Comparison of ENCODE assay signal across 24 mouse cellular contexts in the genomic region with DNA sequence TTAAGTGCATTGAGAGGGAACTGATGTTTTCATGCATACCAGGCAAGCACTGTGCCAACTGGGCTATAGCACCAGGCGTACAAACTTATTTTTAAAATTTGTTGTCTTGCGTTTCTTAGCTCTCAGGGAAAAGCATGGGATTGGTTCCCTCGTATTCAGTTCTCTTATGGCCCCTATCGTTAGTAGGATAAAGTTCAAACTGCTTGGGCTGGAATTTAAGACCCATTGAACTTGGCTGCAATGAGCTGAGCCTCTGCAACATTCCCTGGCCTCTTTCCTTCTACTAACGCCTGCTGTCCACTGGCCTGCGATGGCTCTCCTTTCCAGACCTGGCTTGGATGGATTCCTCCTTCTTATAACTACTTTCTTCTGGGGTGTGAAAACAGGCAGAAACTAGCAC. TPM values are rescaled to one million over a fixed set of nuclear protein-coding genes. Genes with fewer than 3 reads are reported as not detected.
DNase-seq lines count a peak whose midpoint lies in the region.
"Had no signal": no experiment of that assay in that cellular context is flagged by ENCODE, and none has a peak within 500 bp of the region (broad histone marks: within the 10 kb centered on the region; RNA-seq: fewer than 3 reads in every experiment).

No protein-coding gene starts in this region.

- no peaks in the 10 kb centered on the region for H3K9me3 ChIP-seq in heart, embryonic 10.5 days
- H3K9me3 ChIP-seq: embryonic facial prominence, embryonic 15.5 days; forebrain, embryonic 15.5 days; G1E; hindbrain, embryonic 15.5 days; limb, embryonic 15.5 days had no signal

- no peaks in the 10 kb centered on the region for H3K4me1 ChIP-seq in heart, embryonic 10.5 days
- H3K4me1 ChIP-seq: embryonic facial prominence, embryonic 15.5 days; forebrain, embryonic 15.5 days; hindbrain, embryonic 15.5 days; limb, embryonic 15.5 days had no signal

- H3K4me3 ChIP-seq in heart, embryonic 10.5 days: no peak overlapping the region
- H3K4me3 ChIP-seq: embryonic facial prominence, embryonic 15.5 days; forebrain, embryonic 15.5 days; hindbrain, embryonic 15.5 days; limb, embryonic 15.5 days had no signal

- no peak overlapping the region for H3K27ac ChIP-seq in heart, embryonic 10.5 days
- H3K27ac ChIP-seq: embryonic facial prominence, embryonic 15.5 days; forebrain, embryonic 15.5 days; hindbrain, embryonic 15.5 days; limb, embryonic 15.5 days; liver, embryonic 14.5 days; stomach, postnatal 0 days had no signal

- H3K27me3 ChIP-seq in heart, embryonic 10.5 days (ENCODE audit: insufficient read depth, poor library complexity, severe bottlenecking): no peaks in the 10 kb centered on the region
- H3K27me3 ChIP-seq: CH12.LX; embryonic facial prominence, embryonic 15.5 days; forebrain, embryonic 15.5 days; hindbrain, embryonic 15.5 days; limb, embryonic 15.5 days; Patski had no signal

- intact Hi-C loops in left cerebral cortex, postnatal 36 days (cut with DNase I): no loop called here

- WGBS in heart, embryonic 10.5 days: 81% methylated on average over 6 of the region's 6 CpGs

- no peaks in the 10 kb centered on the region for H3K36me3 ChIP-seq in heart, embryonic 10.5 days
- H3K36me3 ChIP-seq: embryonic facial prominence, embryonic 15.5 days; forebrain, embryonic 15.5 days; G1E; hindbrain, embryonic 15.5 days; limb, embryonic 15.5 days had no signal

- DNase-seq in heart, adult 11 months: peak; percentile 93
- no peak for DNase-seq in heart, embryonic 10.5 days (ENCODE audit: low spot score)
- DNase-seq in kidney, adult 9 months: peak; percentile 9
- DNase-seq in kidney, adult 8-10 months: no peak
- peak; percentile 44 for DNase-seq in lung, postnatal 10 days
- DNase-seq in lung, adult 18-20 months: no peak
- peak; percentile 37 for DNase-seq in heart, postnatal 4 days
- DNase-seq in left cerebral cortex, postnatal 36 days (ENCODE audit: low spot score in 2 of 2): no peak
- DNase-seq: adrenal gland, postnatal 25 days; cerebellum, adult 9-10 months; layer of hippocampus, adult 9-11 months; left cerebral cortex, postnatal 4 days; midbrain, embryonic 14.5 days; thymus, adult 2 months; thymus, postnatal 4 days had no signal

RNA-seq across cellular contexts. Expression of a gene that starts 42.6 kb away (rescaled TPM):
- polyA plus RNA-seq in heart, embryonic 10.5 days (2016; fragmentation: Nextera tagmentation; extraction: Ambion mirVana): 58.6 and 68.2 TPM in 2 replicates
- total RNA-seq in heart, postnatal 4 days (2021): 10 to 100 TPM; 40.4 to 43.5 TPM
- total RNA-seq in left cerebral cortex, postnatal 36 days (2021): 10 to 100 TPM; 52.5 to 64.3 TPM

Comparison
In these comparisons a context has a peak if more than half of its experiments do, and no peak if none do; other contexts are left out.
1. DNase-seq: peak in heart, adult 11 months (single experiment), kidney, adult 9 months (single experiment), lung, postnatal 10 days (single experiment) and heart, postnatal 4 days (single experiment); none in heart, embryonic 10.5 days (single experiment), kidney, adult 8-10 months (0 of 2), lung, adult 18-20 months (0 of 2) and left cerebral cortex, postnatal 36 days (0 of 2).